Mouse (Mus musculus) layer of hippocampus, postnatal 25 days (tissue): ENCODE data around the gene Gm10340. TPM values are rescaled to one million over a fixed set of nuclear protein-coding genes. Genes with fewer than 3 reads are reported as not detected.
"Not testable (repeated sequence)": the region's sequence is repeated elsewhere in the genome, so short reads cannot be mapped to it uniquely, and the experiment has no call there.

Experiments used
- DNase-seq, 2 experiments: peaks; one replicate each; pipeline ENCODE4 v3.0.0; 2022; ENCODE audit warnings: mixed read lengths in 2 of 2, low spot score in 1 of 2; ENCODE audit errors: extremely low spot score in 1 of 2
- total RNA-seq, 2 experiments: library from RNA; stranded (reverse); gene quantifications; 2 replicates each; pipeline ENCODE4 v1.2.3; 2021

The Gm10340 gene
- not detected for total RNA-seq

DNA sequence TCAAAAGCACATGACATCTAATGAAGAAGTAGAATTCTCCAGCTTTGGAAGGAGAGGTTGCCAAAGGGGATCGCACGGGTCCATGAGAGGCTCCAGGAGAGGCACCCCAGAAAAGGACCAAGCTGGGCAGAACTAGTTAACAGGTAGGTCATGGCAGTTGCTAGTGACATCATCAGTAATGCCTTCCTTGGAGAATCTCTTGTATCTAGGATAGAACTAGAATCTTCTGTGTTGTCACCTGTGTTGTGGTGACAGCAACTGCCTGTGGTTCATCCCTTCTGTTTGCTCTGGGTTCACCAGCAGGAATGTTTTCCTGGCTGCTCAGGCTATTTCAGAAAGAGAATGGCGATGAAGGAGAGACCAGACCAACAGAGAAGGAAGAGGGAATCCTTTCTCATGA, at the start of gene Gm10340:
Gm10340 (plus strand) TSS at position 301 of the 400 bp plus-strand sequence.
- not testable (repeated sequence) for DNase-seq

DNA sequence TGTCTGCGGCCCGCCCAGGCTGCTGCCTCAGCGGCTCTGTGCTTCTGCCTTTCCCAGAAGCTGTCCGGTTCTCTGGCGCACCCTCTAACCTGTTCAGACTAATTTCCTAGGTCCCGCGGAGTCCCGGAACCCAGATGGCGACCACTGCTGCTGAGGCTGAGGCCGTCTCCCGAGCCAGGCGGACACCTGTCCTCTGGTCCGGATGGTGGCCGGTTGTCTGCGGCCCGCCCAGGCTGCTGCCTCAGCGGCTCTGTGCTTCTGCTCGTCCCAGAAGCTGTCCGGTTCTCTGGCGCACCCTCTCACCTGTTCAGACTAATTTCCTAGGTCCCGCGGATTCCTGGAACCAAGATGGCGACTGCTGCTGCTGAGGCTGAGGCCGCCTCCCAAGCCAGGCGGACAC, 17.7 kb upstream of the Gm10340 start:
- peak in 1 of 2 experiments; percentile 17 for DNase-seq

DNA sequence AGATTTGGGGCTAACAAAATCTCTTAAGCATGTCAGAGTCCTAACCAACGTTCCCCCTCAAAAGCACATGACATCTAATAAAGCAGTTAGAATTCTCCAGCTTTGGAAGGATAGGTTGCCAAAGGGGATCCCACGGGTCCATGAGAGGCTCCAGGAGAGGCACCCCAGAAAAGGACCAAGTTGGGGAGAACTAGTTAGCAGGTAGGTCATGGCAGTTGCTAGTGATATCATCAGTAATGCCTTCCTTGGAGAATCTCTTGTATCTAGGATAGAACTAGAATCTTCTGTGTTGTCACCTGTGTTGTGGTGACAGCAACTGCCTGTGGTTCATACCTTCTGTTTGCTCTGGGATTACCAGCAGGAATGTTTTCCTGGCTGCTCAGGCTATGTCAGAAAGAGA, 54.2 kb downstream of the Gm10340 start, which contains the start of gene Gm5795:
Gm5795 (plus strand) TSS at position 301 of the 400 bp plus-strand sequence.
- not testable (repeated sequence) for DNase-seq

Other genes starting within 250 kb of the Gm10340 start
- not detected for gene Gm2888, start 104.0 kb upstream of the Gm10340 start, total RNA-seq
- under 1 TPM; 0.26 to 0.89 TPM for gene Gm2897, start 84.7 kb upstream of the Gm10340 start, total RNA-seq
- not detected for gene Gm5795, start 54.3 kb downstream of the Gm10340 start, total RNA-seq
- 1 to 10 TPM; 4.4 to 5.5 TPM for gene D830030K20Rik, start 74.5 kb downstream of the Gm10340 start, total RNA-seq
- gene Gm2956, start 198.6 kb downstream of the Gm10340 start, total RNA-seq, result under 1 TPM in 1 of 2 experiments, not detected in 1; 0.57 TPM